Mouse (Mus musculus): ENCODE measurements around the gene Tial1.

The Tial1 gene

GRCm38 (mm10) chr7:128416664-128417063 lies 44.9 kb downstream of the Tial1 start:
- DNase-seq, result no peak

DNA sequence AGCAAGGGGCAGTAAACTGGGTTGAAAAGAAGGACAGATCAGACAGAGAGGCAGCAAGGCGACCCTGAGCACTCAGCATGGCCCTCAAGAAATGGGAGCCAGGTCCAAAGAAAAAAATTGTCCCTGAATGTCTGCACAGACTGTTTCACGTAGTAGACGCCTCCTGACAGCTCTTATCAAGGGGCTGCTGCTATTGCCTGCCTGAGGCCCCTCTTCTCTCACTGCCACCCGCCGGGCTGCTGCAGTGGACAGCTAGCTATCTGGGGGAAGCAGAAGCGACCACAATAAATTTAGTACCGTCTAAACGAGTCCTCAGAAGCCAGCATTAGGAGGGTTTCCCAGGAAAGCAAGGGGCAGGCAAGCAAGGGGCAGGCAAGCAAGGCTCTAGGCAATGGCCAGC lies 47.1 kb downstream of the Tial1 start:
- DNase-seq, result no peak

DNA sequence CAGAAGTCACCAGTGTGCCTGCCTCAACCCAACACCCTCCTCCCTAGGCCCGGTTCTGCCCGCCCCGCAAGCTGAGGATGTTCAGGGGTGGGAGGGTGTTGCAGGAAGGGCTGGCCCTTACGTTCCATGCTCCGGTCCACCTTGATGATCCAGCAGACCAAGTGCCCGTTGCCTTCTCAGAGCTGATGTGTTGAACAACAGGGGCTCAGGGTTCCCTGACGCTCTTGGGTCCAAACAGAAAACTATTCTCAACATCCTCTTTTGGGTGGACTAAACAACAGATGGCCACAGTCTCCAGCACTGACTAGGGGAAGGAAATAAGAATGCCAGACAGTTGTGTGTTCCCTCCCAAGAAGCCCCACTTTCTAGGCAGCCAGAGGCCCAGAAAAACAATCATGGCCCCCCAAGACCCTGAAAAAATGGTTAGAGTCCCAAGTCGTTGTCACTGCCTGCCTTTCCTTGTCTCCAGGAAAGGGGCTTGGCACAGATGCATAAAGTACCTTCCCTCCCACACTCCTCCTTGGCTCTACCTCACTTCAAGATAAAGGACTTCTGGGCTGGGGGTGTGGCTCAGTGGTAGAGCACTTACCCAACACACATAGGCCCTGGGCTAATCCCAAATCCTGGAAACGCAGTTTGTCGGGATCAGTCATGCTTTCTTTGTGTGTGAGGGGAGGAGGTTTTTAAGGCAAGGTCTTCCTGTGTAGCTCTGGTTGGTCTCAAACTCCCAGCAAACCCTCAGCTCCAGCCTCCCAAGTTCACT lies 49.3 kb downstream of the Tial1 start:
- no peak for DNase-seq

DNA sequence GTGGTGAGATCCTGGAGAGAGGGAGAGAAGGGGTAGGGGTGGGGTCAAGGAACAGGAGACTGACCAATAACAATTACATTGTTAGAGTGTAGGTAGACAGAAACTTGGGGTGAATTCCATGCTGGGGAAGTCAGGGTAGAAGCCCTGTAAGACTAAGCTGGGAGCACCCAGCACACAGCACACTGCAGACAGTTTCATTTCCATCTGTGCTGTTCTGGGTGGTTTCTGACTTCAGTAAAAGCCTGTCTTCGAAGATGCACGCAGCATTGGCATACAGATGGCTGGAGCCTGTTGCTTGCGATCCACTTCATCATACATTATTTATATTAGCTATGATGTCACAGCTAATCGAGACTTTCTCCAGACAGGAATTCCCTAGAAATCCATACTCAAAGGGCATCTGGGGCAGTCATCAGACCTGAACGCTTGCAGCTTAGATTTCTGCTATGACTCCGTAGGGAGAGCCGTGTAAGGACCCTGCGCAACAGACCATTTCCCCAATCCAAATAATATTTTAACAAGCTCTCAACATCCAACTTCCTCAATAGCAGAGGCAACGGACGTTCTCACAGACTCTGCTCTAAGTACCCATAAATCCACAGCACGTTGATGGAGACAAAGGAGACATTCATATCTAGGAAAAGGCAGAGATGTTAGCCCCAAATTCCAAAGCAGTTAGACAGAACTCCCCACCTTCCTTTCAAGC lies 50.7 kb downstream of the Tial1 start:
- DNase-seq, result no peak

DNA sequence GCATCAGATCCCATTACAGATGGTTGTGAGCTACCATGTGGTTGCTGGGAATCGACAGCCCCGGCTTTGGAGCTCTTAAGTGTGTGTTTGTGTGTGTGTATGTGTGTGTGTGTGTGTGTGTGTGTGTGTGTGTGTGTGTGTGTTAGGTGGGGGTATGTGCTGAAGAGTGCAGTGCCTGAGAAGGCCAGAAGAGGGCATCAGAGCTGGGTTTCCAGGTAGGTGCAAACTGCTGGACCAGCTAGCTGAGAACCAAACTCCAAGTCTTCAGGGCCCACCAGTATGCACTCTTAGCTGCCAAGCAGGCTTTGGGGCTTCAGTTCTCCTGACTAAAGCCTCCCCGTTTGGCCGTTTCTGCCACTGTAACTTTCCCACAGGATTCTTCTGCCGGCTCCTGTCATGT lies 53.3 kb downstream of the Tial1 start:
- no peak for DNase-seq

GRCm38 (mm10) chr7:128403988-128404387 lies 57.5 kb downstream of the Tial1 start:
- DNase-seq, result no peak

GRCm38 (mm10) chr7:128403586-128403985 lies 57.9 kb downstream of the Tial1 start:
- no peak for DNase-seq

- DNase-seq, result no peak
Observed at GRCm38 (mm10) chr7:128403128-128403527, 58.4 kb downstream of the Tial1 start.

DNA sequence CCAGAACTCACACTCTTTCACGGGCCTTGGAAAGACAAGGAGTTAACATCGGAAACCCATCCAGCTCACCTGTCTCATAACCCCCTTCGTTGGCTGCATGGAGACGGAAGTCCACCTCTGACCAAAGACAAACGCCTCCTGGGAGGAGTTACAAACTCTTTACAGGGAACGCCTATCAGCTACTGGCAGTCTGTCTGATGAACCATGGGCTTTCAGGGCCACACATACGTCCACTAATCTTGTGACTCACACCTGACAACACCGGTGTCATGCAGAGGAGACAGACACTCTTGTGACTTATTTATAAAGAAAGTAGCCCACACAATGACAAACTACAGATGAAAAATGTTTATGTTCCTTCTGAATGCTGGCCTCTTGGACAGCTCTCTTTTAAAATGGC lies 58.9 kb downstream of the Tial1 start:
- no peak for DNase-seq

DNA sequence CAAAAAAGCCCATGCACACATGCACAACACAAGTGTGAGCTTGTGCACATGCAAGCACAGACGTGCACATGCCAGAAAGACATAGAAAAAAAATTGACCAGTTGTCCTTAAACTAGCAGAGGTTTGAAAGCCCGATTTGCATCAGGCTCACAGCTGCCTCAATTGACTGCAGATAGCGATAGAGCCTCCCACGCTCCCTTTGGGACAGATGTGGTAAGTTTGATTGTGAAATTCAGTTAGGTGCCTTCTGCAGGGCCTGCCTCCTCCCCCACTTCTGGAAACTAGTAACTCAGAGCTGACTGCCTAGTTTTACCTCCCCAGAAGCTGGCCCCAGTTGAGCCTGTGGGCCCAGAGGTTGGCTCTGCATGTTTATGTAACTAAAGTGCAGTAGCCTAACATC lies 62.9 kb downstream of the Tial1 start:
- DNase-seq, result no peak

DNA sequence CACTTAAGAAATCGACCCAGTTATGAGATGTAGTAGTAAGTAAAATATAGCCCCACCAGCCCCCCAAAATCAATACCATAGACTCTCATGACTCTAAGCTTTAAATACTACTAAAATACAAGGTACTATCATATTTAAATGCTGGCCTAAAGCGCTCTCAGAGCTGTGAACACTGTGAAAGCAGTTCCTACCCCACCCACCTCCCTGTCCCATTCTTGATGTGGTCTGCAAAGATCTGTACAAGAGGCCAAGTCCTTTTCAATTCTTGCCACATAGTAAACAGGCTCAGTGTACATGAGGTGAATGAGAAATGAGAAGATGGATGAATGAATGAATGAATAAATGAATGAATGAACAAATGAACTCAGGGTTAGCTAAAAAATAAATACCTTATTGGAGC lies 64.5 kb downstream of the Tial1 start:
- DNase-seq, result no peak

GRCm38 (mm10) chr7:128393756-128394155 lies 67.8 kb downstream of the Tial1 start:
- DNase-seq, result no peak

- DNase-seq, result no peak
Observed at GRCm38 (mm10) chr7:128392972-128393314, 68.6 kb downstream of the Tial1 start.

GRCm38 (mm10) chr7:128392071-128392971 lies 69.2 kb downstream of the Tial1 start:
- DNase-seq, result peak; percentile 64 to 65

DNA sequence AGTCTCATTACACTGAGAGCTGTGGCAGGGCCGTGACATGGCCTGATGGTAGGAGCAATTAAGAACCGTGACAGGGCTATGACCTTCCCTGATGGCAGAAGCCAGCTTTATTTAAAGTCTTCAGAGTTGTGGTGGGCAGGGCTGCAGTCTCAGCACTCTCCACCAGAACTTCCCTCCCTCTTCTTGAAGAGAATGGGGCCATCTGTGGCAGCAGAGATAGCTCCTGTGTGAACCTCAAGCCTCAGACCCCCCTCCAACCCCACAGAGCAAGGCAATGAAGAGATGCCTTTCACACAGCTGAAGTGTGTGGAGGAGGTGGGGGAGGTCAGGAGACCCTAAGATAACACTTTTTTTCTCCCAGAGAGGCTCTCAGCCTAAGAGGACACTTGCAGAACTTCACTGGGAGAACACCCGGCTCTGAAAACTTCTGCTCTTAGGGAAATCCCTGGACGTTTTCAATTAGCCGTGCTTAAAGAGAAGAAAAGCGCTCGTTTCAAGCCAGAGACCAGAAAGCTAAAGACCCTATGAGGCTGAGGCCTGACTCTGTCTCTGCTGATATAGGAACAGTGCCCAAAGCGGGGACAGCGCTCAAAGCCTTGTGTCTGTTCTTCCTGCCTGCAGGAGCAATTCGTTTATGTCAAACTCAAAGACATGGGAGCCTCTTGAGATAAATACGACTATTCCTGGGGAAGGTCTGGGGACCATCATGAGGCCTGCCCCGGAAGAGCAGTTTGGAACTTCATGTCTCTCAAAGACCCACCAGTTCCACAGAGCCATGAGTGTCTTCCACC lies 70.1 kb downstream of the Tial1 start:
- DNase-seq, result no peak

All from spleen, adult 18-20 months (tissue).